ENCODE assay signal across 8 mouse cellular contexts in genomic region chr7:100190778-100191177, GRCm38 (mm10). TPM values are rescaled to one million over a fixed set of nuclear protein-coding genes. Genes with fewer than 3 reads are reported as not detected.
A peak's percentile ranks its signal among the peaks of the same experiment; 100 is the strongest.
DNase-seq lines count a peak whose midpoint lies in the region; ATAC-seq and TF ChIP-seq lines count a peak whose summit lies in the region.

No protein-coding gene starts in this region.

- no peaks in the 10 kb centered on the region for H3K4me1 ChIP-seq in testis, adult 2 months (ENCODE audit: control insufficient read depth, insufficient read depth, low read length)
- H3K4me1 ChIP-seq in embryonic facial prominence, embryonic 11.5 days (ENCODE audit: control insufficient read depth, insufficient read depth, low read length), result no peaks in the 10 kb centered on the region
- H3K4me1 ChIP-seq in hindbrain, postnatal 0 days (ENCODE audit: insufficient read depth, low read length), result no peaks in the 10 kb centered on the region
- no peaks in the 10 kb centered on the region for H3K4me1 ChIP-seq in limb, embryonic 11.5 days (ENCODE audit: control insufficient read depth, insufficient read depth, low read length)

- 4% methylated on average over 4 of the region's 4 CpGs for WGBS in embryonic facial prominence, embryonic 11.5 days
- 4% methylated on average over 4 of the region's 4 CpGs for WGBS in hindbrain, postnatal 0 days
- WGBS in limb, embryonic 11.5 days, result 9% methylated on average over 4 of the region's 4 CpGs

- TF ChIP-seq POLR2A in testis, adult 2 months (IDR thresholded peaks at IDR 0.05; ENCODE audit: control insufficient read depth, low read depth, low read length), result no peak
- TF ChIP-seq POLR2A in myocyte (IDR thresholded peaks at IDR 0.05; ENCODE audit: insufficient read length, low read depth), result no peak

- H3K79me2 ChIP-seq in myocyte (ENCODE audit: control insufficient read depth, insufficient read depth), result no peaks in the 10 kb centered on the region

- no peak for DNase-seq in testis, postnatal 14 days (ENCODE audit: low spot score)
- DNase-seq in adrenal gland, postnatal 36 days, result peak; percentile 59 to 84
- DNase-seq in embryonic facial prominence, embryonic 11.5 days (ENCODE audit: low spot score), result peak; percentile 79
- DNase-seq in hindbrain, postnatal 0 days (ENCODE audit: low spot score), result peak; percentile 82
- peak; percentile 66 for DNase-seq in limb, embryonic 11.5 days (ENCODE audit: low spot score)
- DNase-seq in thymus, postnatal 25 days, result peak; percentile 58

- no peaks in the 10 kb centered on the region for H3K27me3 ChIP-seq in testis, adult 2 months (ENCODE audit: control insufficient read depth, insufficient read depth, low read length)
- H3K27me3 ChIP-seq in embryonic facial prominence, embryonic 11.5 days (ENCODE audit: control insufficient read depth, insufficient read depth, low read length), result no peaks in the 10 kb centered on the region
- no peaks in the 10 kb centered on the region for H3K27me3 ChIP-seq in hindbrain, postnatal 0 days (ENCODE audit: insufficient read depth, low read length)
- no peaks in the 10 kb centered on the region for H3K27me3 ChIP-seq in limb, embryonic 11.5 days (ENCODE audit: control insufficient read depth, insufficient read depth, low read length)
- peaks cover 12% of the 10 kb centered on the region for H3K27me3 ChIP-seq in myocyte (ENCODE audit: control insufficient read depth, insufficient read depth, insufficient read length)

- ATAC-seq in embryonic facial prominence, embryonic 11.5 days (replicated peaks; ENCODE audit: insufficient number of reproducible peaks, low FRiP score, low TSS enrichment, low read depth), result 0 out of 2 replicates have a peak, but pooled peaks have one; percentile 52
- ATAC-seq in hindbrain, postnatal 0 days, result peak; percentile 80
- no peak for ATAC-seq in limb, embryonic 11.5 days (ENCODE audit: insufficient number of reproducible peaks, low FRiP score, low TSS enrichment, low read depth)

- H3K36me3 ChIP-seq in testis, adult 2 months (ENCODE audit: control insufficient read depth, insufficient read depth, low read length), result no peaks in the 10 kb centered on the region
- no peaks in the 10 kb centered on the region for H3K36me3 ChIP-seq in embryonic facial prominence, embryonic 11.5 days (replicated peaks; ENCODE audit: control insufficient read depth, insufficient read depth, low read depth, low read length)
- no peaks in the 10 kb centered on the region for H3K36me3 ChIP-seq in hindbrain, postnatal 0 days (ENCODE audit: insufficient read depth, low read length)
- H3K36me3 ChIP-seq in limb, embryonic 11.5 days (ENCODE audit: control insufficient read depth, insufficient read depth, low read length), result no peaks in the 10 kb centered on the region
- no peaks in the 10 kb centered on the region for H3K36me3 ChIP-seq in myocyte (ENCODE audit: control insufficient read depth, insufficient read depth)

- H3K4me3 ChIP-seq in testis, adult 2 months (ENCODE audit: control insufficient read depth, low read depth, low read length), result peak overlapping the region; percentile 52; the same call in 1 of the 2 replicates
- H3K4me3 ChIP-seq in embryonic facial prominence, embryonic 11.5 days (ENCODE audit: low read depth, low read length), result no peak overlapping the region
- H3K4me3 ChIP-seq in hindbrain, postnatal 0 days (ENCODE audit: low read length), result no peak overlapping the region
- no peak overlapping the region for H3K4me3 ChIP-seq in limb, embryonic 11.5 days (ENCODE audit: low read depth, low read length)
- no peak overlapping the region for H3K4me3 ChIP-seq in myocyte

- H3K9ac ChIP-seq in embryonic facial prominence, embryonic 11.5 days (replicated peaks; ENCODE audit: low read length), result no peak overlapping the region
- H3K9ac ChIP-seq in hindbrain, postnatal 0 days (replicated peaks; ENCODE audit: low read length), result no peak overlapping the region
- H3K9ac ChIP-seq in limb, embryonic 11.5 days (ENCODE audit: low read length), result no peak overlapping the region

- H3ac ChIP-seq in myocyte (ENCODE audit: control insufficient read depth, insufficient read length), result no peak overlapping the region

- no peaks in the 10 kb centered on the region for H3K9me3 ChIP-seq in embryonic facial prominence, embryonic 11.5 days (replicated peaks; ENCODE audit: control insufficient read depth, low read length)
- no peaks in the 10 kb centered on the region for H3K9me3 ChIP-seq in hindbrain, postnatal 0 days (ENCODE audit: low read length)
- no peaks in the 10 kb centered on the region for H3K9me3 ChIP-seq in limb, embryonic 11.5 days (ENCODE audit: control insufficient read depth, low read length)

- H3K27ac ChIP-seq in testis, adult 2 months (ENCODE audit: control insufficient read depth, insufficient read depth, low read depth, low read length), result no peak overlapping the region
- no peak overlapping the region for H3K27ac ChIP-seq in embryonic facial prominence, embryonic 11.5 days (replicated peaks; ENCODE audit: low read depth, low read length)
- no peak overlapping the region for H3K27ac ChIP-seq in hindbrain, postnatal 0 days
- no peak overlapping the region for H3K27ac ChIP-seq in limb, embryonic 11.5 days (replicated peaks; ENCODE audit: low read depth, low read length)

- peak; percentile 27; the same call in 1 of the 2 replicates for TF ChIP-seq CTCF in testis, adult 2 months (IDR thresholded peaks at IDR 0.05; ENCODE audit: control insufficient read depth, insufficient read depth, insufficient replicate concordance, low read depth, low read length)
- TF ChIP-seq CTCF in hindbrain, postnatal 0 days (IDR thresholded peaks at IDR 0.05; ENCODE audit: low read depth), result peak; percentile 87

- no peak overlapping the region for H3K4me2 ChIP-seq in embryonic facial prominence, embryonic 11.5 days (ENCODE audit: low read depth, low read length)
- no peak overlapping the region for H3K4me2 ChIP-seq in hindbrain, postnatal 0 days (ENCODE audit: low read depth, low read length)
- no peak overlapping the region for H3K4me2 ChIP-seq in limb, embryonic 11.5 days (ENCODE audit: low read depth, severe bottlenecking)
- H3K4me2 ChIP-seq in myocyte (ENCODE audit: low read depth), result peak overlapping the region; percentile 14

TF ChIP-seq in myocyte, 11 proteins besides CTCF, POLR2A, EP300 and RAD21:
- no peak for TF ChIP-seq SRF (IDR thresholded peaks at IDR 0.05; ENCODE audit: control insufficient read depth, insufficient read length, low read depth)
- TF ChIP-seq TCF3 (IDR thresholded peaks at IDR 0.05; ENCODE audit: insufficient read length, low read depth), result no peak
- TF ChIP-seq MYOD1 (IDR thresholded peaks at IDR 0.05; ENCODE audit: control insufficient read depth in 1 of 3, insufficient read length in 2 of 3, low read depth in 2 of 3), result no peak
- TF ChIP-seq POLR2AphosphoS2 (IDR thresholded peaks at IDR 0.05; ENCODE audit: insufficient read length, low read depth), result no peak
- TF ChIP-seq USF1 (IDR thresholded peaks at IDR 0.05; ENCODE audit: low read depth), result no peak
- TF ChIP-seq MAX (IDR thresholded peaks at IDR 0.05; ENCODE audit: low read depth), result no peak
- TF ChIP-seq E2F4 (IDR thresholded peaks at IDR 0.05; ENCODE audit: insufficient read depth), result no peak
- TF ChIP-seq CEBPB (IDR thresholded peaks at IDR 0.05; ENCODE audit: insufficient read depth, poor library complexity, severe bottlenecking), result no peak
- no peak for TF ChIP-seq TCF12 (IDR thresholded peaks at IDR 0.05; ENCODE audit: insufficient read depth, poor library complexity, severe bottlenecking)
- no peak for TF ChIP-seq MYOG (IDR thresholded peaks at IDR 0.05; ENCODE audit: control insufficient read depth in 1 of 3, insufficient read depth in 1 of 3, insufficient read length in 2 of 3, low read depth in 2 of 3)
- no peak for TF ChIP-seq REST (IDR thresholded peaks at IDR 0.05; ENCODE audit: insufficient read depth, insufficient read length)

RNA-seq across cellular contexts. Expression of gene Kcne3, which starts 14.5 kb away (rescaled TPM):
- polyA plus RNA-seq in testis, adult 2 months (2012; rRNA removed), result 193 and 197 TPM in 2 replicates
- 1 to 10 TPM in 1 of 2 experiments, under 1 TPM in 1; 0.99 to 1.5 TPM for total RNA-seq in adrenal gland, postnatal 36 days (2021)
- 13.7 and 16.9 TPM in 2 replicates for polyA plus RNA-seq in embryonic facial prominence, embryonic 11.5 days (2014; fragmentation: Nextera tagmentation; extraction: Ambion mirVana)
- total RNA-seq in hindbrain, postnatal 0 days (2014; rRNA removed), result 0.47 TPM in 1 of 2 replicates, not detected in the other
- polyA plus RNA-seq in hindbrain, postnatal 0 days (2015; fragmentation: Nextera tagmentation; extraction: Ambion mirVana), result 0.25 and 0.33 TPM in 2 replicates
- 15.9 and 16.5 TPM in 2 replicates for polyA plus RNA-seq in limb, embryonic 11.5 days (2014; fragmentation: Nextera tagmentation; extraction: Ambion mirVana)
- not detected for polyA plus RNA-seq in myocyte (2012; fragmentation: generic; extraction: Trizol)

RNA-seq across cellular contexts. Expression of gene Lipt2, which starts 31.7 kb away (rescaled TPM):
- polyA plus RNA-seq in testis, adult 2 months (2012; rRNA removed), result 2.2 TPM in 2 replicates
- 1 to 10 TPM; 3.8 to 5.3 TPM for total RNA-seq in adrenal gland, postnatal 36 days (2021)
- 26.4 and 34.9 TPM in 2 replicates for polyA plus RNA-seq in embryonic facial prominence, embryonic 11.5 days (2014; fragmentation: Nextera tagmentation; extraction: Ambion mirVana)
- total RNA-seq in hindbrain, postnatal 0 days (2014; rRNA removed), result 13.8 and 20.1 TPM in 2 replicates
- polyA plus RNA-seq in hindbrain, postnatal 0 days (2015; fragmentation: Nextera tagmentation; extraction: Ambion mirVana), result 19.2 and 19.5 TPM in 2 replicates
- 27.2 and 28.9 TPM in 2 replicates for polyA plus RNA-seq in limb, embryonic 11.5 days (2014; fragmentation: Nextera tagmentation; extraction: Ambion mirVana)
- 3.1 TPM for polyA plus RNA-seq in myocyte (2012; fragmentation: generic; extraction: Trizol)

RNA-seq across cellular contexts. Expression of gene Pgm2l1, which starts 36.4 kb away (rescaled TPM):
- polyA plus RNA-seq in testis, adult 2 months (2012; rRNA removed), result 5.3 and 6.5 TPM in 2 replicates
- total RNA-seq in adrenal gland, postnatal 36 days (2021), result 1 to 10 TPM; 5.7 to 8.9 TPM
- 6.2 and 6.7 TPM in 2 replicates for polyA plus RNA-seq in embryonic facial prominence, embryonic 11.5 days (2014; fragmentation: Nextera tagmentation; extraction: Ambion mirVana)
- 123 and 127 TPM in 2 replicates for total RNA-seq in hindbrain, postnatal 0 days (2014; rRNA removed)
- 34.4 and 34.8 TPM in 2 replicates for polyA plus RNA-seq in hindbrain, postnatal 0 days (2015; fragmentation: Nextera tagmentation; extraction: Ambion mirVana)
- 4.5 and 4.6 TPM in 2 replicates for polyA plus RNA-seq in limb, embryonic 11.5 days (2014; fragmentation: Nextera tagmentation; extraction: Ambion mirVana)
- 0.28 TPM for polyA plus RNA-seq in myocyte (2012; fragmentation: generic; extraction: Trizol)

Comparison
In these comparisons a context has a peak if more than half of its experiments do, and no peak if none do; other contexts are left out.
1. RNA of gene Kcne3, which starts 14.5 kb away (polyA plus RNA-seq): 193 to 197 TPM in testis, adult 2 months, 15.9 to 16.5 TPM in limb, embryonic 11.5 days and 13.7 to 16.9 TPM in embryonic facial prominence, embryonic 11.5 days; 0.25 to 0.33 TPM in hindbrain, postnatal 0 days and not detected in myocyte (single experiment); every median in the first group is over 10 times any median in the second.